Mouse (Mus musculus): ENCODE results near the gene Asna1. TPM values are rescaled to one million over a fixed set of nuclear protein-coding genes. Genes with fewer than 3 reads are reported as not detected.

Gene Asna1
- total and polyA plus RNA-seq, 2 experiments from 2014 or later, result 110 to 134 TPM

DNA sequence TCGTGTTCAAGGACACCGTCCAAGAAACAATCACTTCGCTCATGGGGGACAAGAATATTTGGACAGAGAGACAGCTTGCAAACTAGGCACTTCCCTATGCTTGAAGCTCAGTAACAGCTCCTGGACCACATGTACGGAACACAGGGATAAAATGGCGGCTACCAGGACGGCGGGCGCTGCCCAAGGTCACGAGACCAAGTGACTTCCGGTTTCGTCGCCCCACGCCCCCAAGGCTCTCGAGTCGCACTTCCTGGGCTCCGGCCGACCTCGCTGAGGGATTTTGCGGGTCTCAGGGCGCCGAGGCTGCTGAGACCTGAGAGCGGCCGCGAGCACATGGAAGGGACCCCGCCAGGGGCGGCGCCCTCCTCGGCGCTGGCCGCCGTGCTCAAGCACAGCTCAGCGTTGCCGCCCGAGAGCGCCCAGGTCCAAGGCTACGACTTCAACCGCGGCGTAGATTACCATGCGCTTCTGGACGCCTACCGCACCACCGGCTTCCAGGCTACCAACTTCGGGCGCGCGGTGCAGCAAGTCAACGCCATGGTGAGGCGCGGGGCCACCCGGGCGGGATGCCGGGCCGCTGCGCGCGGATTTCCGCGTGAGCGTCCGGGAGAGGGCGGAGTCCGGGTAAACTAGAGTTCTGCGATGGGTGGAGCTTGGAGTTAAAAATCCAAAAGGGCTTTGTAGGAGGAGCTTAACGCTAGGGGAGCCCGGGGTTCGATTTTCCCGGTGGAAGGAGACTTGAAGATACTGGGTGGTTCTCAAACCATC lies 46.6 kb upstream of the Asna1 start, which contains the start of gene Dhps:
TSS of gene Dhps (plus strand) at position 244 of the 768 bp plus-strand sequence.
- Histone ChIP-seq H3K4me3 (ENCODE audit: low read depth, low read length) (peak within 1 kb of the TSS; percentile 83), H3K36me3 (replicated peaks; ENCODE audit: control insufficient read depth, insufficient read depth, low read length) (peaks cover 33% of the 10 kb centered on the region), H3K4me1 (ENCODE audit: control insufficient read depth, insufficient read depth) (peaks cover 6% of the 10 kb centered on the region; the same call in 1 of the 2 replicates), H3K27me3 (ENCODE audit: control insufficient read depth, insufficient read depth, low read length) (no peaks in the 10 kb centered on the region), H3K4me2 (ENCODE audit: low read depth, low read length) (peak within 1 kb of the TSS; percentile 67), H3K9me3 (replicated peaks; ENCODE audit: control insufficient read depth, low read length) (no peaks in the 10 kb centered on the region), H3K9ac (replicated peaks; ENCODE audit: low read depth, low read length) (peak within 1 kb of the TSS; percentile 84), H3K27ac (ENCODE audit: low read depth) (peak within 1 kb of the TSS; percentile 92)
- WGBS, result under 1% methylated on average over 68 of the region's 68 CpGs
- peak; percentile 91 for DNase-seq (ENCODE audit: low spot score)
- ATAC-seq (ENCODE audit: insufficient read depth, low read depth), result peak; percentile 93
- TF ChIP-seq EP300 (IDR thresholded peaks at IDR 0.05; ENCODE audit: low read depth) (peak; percentile 38; the same call in 1 of the 2 replicates), CTCF (IDR thresholded peaks at IDR 0.05; ENCODE audit: low read depth) (peak; percentile 8; the same call in 1 of the 2 replicates)

DNA sequence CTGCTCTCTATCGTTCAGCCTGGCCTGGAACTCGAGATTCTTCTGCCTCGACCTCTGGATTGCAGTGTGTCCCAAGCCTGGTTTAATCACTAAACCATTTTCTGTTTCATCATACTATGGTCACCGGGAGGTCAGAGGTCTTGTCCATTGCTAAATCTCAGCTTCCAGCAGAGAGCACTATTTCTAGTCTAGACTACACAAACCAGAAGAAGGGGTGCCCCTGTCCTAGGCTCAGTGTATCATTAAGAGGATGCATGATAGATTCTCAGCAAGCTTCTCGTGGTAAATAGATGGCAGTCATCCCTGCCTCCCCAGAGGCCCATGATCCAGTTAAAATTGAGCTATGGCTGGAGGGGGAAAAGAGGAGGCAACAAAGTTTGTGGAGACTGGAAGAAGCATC lies 46.0 kb upstream of the Asna1 start:
- H3K36me3 ChIP-seq (replicated peaks; ENCODE audit: control insufficient read depth, insufficient read depth, low read length), result peaks cover 26% of the 10 kb centered on the region
- no peak for TF ChIP-seq CTCF (IDR thresholded peaks at IDR 0.05; ENCODE audit: low read depth)
- no peak for TF ChIP-seq EP300 (IDR thresholded peaks at IDR 0.05; ENCODE audit: low read depth)
- ATAC-seq (ENCODE audit: insufficient read depth, low read depth) (no peak), DNase-seq (ENCODE audit: low spot score) (no peak)
- H3K27me3 ChIP-seq (ENCODE audit: control insufficient read depth, insufficient read depth, low read length), result no peaks in the 10 kb centered on the region
- peak overlapping the region; percentile 67 for H3K4me2 ChIP-seq (ENCODE audit: low read depth, low read length)
- WGBS, result 87% methylated on average over 5 of the region's 5 CpGs
- H3K27ac ChIP-seq (ENCODE audit: low read depth), result peak overlapping the region; percentile 92
- H3K9ac ChIP-seq (replicated peaks; ENCODE audit: low read depth, low read length), result no peak overlapping the region
- H3K9me3 ChIP-seq (replicated peaks; ENCODE audit: control insufficient read depth, low read length), result no peaks in the 10 kb centered on the region
- H3K4me3 ChIP-seq (ENCODE audit: low read depth, low read length), result peak overlapping the region; percentile 83
- peaks cover 6% of the 10 kb centered on the region; the same call in 1 of the 2 replicates for H3K4me1 ChIP-seq (ENCODE audit: control insufficient read depth, insufficient read depth)

DNA sequence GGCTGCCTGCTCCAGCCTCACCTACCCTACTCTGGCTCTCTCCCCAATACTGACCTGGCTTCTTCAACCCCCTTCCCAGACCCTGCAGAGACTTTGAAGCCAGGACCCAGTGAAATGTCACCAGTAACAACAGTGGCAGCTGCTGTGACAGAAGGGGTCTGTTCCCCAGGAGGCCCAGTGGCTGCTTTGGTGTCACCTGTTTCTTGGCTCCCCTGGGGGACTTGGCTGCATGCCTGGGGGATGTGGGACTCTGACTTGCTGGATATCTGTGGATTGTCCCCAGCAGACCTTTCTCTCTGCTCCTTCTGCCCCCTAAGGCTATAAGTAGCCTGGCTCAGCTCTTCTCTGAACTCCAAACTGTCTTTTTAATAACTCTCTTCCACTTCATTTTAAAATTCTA lies 42.9 kb upstream of the Asna1 start, which contains the start of gene Gm5741:
TSS of gene Gm5741 (minus strand) at position 1 of the 400 bp plus-strand sequence.
- Histone ChIP-seq H3K9ac (replicated peaks; ENCODE audit: low read depth, low read length) (no peak within 1 kb of the TSS), H3K36me3 (replicated peaks; ENCODE audit: control insufficient read depth, insufficient read depth, low read length) (no peaks in the 10 kb centered on the region), H3K9me3 (replicated peaks; ENCODE audit: control insufficient read depth, low read length) (no peaks in the 10 kb centered on the region), H3K4me3 (ENCODE audit: low read depth, low read length) (no peak within 1 kb of the TSS), H3K4me2 (ENCODE audit: low read depth, low read length) (no peak within 1 kb of the TSS), H3K27ac (ENCODE audit: low read depth) (no peak within 1 kb of the TSS), H3K27me3 (ENCODE audit: control insufficient read depth, insufficient read depth, low read length) (no peaks in the 10 kb centered on the region), H3K4me1 (ENCODE audit: control insufficient read depth, insufficient read depth) (peaks cover 6% of the 10 kb centered on the region; the same call in 1 of the 2 replicates)
- ATAC-seq (ENCODE audit: insufficient read depth, low read depth) (no peak), DNase-seq (ENCODE audit: low spot score) (no peak)
- TF ChIP-seq CTCF (IDR thresholded peaks at IDR 0.05; ENCODE audit: low read depth) (no peak), EP300 (IDR thresholded peaks at IDR 0.05; ENCODE audit: low read depth) (no peak)

DNA sequence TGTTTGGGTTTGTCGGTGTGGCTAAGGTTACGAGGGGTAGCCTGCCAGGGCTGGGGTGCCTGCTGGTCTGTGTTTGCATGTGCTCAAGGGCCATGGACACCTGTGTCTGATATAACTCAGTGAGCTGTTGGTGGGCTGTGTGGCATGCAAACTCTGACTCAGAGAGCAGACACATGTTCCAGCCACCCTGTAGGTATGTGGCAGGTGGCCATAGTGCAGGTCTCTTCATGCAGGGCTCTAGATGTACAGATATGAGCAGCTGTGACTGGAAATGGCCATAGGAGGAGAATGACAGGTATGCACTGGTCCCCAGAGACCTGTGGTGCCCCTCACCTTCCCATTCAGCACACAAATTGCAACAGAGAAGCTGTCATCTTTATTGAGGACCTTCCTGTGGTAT lies 42.1 kb upstream of the Asna1 start:
- ATAC-seq (ENCODE audit: insufficient read depth, low read depth) (no peak), DNase-seq (ENCODE audit: low spot score) (no peak)
- Histone ChIP-seq H3K27me3 (ENCODE audit: control insufficient read depth, insufficient read depth, low read length) (no peaks in the 10 kb centered on the region), H3K4me3 (ENCODE audit: low read depth, low read length) (no peak overlapping the region), H3K9me3 (replicated peaks; ENCODE audit: control insufficient read depth, low read length) (no peaks in the 10 kb centered on the region), H3K36me3 (replicated peaks; ENCODE audit: control insufficient read depth, insufficient read depth, low read length) (no peaks in the 10 kb centered on the region), H3K9ac (replicated peaks; ENCODE audit: low read depth, low read length) (no peak overlapping the region), H3K27ac (ENCODE audit: low read depth) (no peak overlapping the region), H3K4me2 (ENCODE audit: low read depth, low read length) (no peak overlapping the region), H3K4me1 (ENCODE audit: control insufficient read depth, insufficient read depth) (peaks cover 6% of the 10 kb centered on the region; the same call in 1 of the 2 replicates)
- 91% methylated on average over 2 of the region's 2 CpGs for WGBS
- TF ChIP-seq CTCF (IDR thresholded peaks at IDR 0.05; ENCODE audit: low read depth) (no peak), EP300 (IDR thresholded peaks at IDR 0.05; ENCODE audit: low read depth) (no peak)

DNA sequence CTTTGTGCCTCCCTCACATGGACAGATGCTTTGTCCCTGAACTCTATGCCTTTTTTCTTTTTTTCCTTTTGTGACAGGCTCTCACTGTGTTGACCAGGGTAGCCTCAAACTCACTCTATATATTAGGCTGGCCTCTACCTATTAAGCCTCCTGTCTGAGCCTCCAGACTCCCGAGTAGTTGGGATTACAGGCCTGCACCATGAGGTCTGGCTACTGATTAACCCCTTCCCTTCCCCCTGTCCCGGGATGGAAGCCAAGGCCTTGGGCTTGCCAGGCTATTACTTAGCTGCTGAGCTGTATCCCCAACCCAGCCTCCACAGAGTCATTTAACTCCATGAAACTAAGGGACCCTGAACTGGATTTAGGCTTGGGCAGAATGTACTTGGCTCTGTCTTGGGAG lies 40.1 kb upstream of the Asna1 start:
- H3K9me3 ChIP-seq (replicated peaks; ENCODE audit: control insufficient read depth, low read length), result no peaks in the 10 kb centered on the region
- DNase-seq (ENCODE audit: low spot score) (no peak), ATAC-seq (ENCODE audit: insufficient read depth, low read depth) (no peak)
- H3K4me1 ChIP-seq (ENCODE audit: control insufficient read depth, insufficient read depth), result no peaks in the 10 kb centered on the region
- no peaks in the 10 kb centered on the region for H3K36me3 ChIP-seq (replicated peaks; ENCODE audit: control insufficient read depth, insufficient read depth, low read length)
- H3K9ac ChIP-seq (replicated peaks; ENCODE audit: low read depth, low read length), result no peak overlapping the region
- H3K27me3 ChIP-seq (ENCODE audit: control insufficient read depth, insufficient read depth, low read length), result no peaks in the 10 kb centered on the region
- H3K4me3 ChIP-seq (ENCODE audit: low read depth, low read length), result no peak overlapping the region
- no peak overlapping the region for H3K4me2 ChIP-seq (ENCODE audit: low read depth, low read length)
- H3K27ac ChIP-seq (ENCODE audit: low read depth), result no peak overlapping the region
- no peak for TF ChIP-seq CTCF (IDR thresholded peaks at IDR 0.05; ENCODE audit: low read depth)
- WGBS, result 34% methylated on average over 2 of the region's 2 CpGs
